ENCODE assay signal across 40 mouse cellular contexts in genomic region chr13:23203885-23204284, GRCm38 (mm10). TPM values are rescaled to one million over a fixed set of nuclear protein-coding genes. Genes with fewer than 3 reads are reported as not detected.
"Had no signal": no experiment of that assay in that cellular context is flagged by ENCODE, and none has a peak within 500 bp of the region (broad histone marks: within the 10 kb centered on the region; RNA-seq: fewer than 3 reads in every experiment).

No protein-coding gene starts in this region.

RNA-seq across cellular contexts. Expression of gene Vmn1r221, which starts 10.0 kb away (rescaled TPM):
- total RNA-seq: left cerebral cortex, adult 18-20 months; left cerebral cortex, adult 2 months; left cerebral cortex, adult 8-10 months; left cerebral cortex, postnatal 10 days; left cerebral cortex, postnatal 14 days; left cerebral cortex, postnatal 25 days; left cerebral cortex, postnatal 36 days; left cerebral cortex, postnatal 4 days; megakaryocyte progenitor cell, adult 5-6 weeks; megakaryocyte, adult 5-6 weeks; megakaryocyte-erythroid progenitor cell, adult 5-6 weeks; midbrain, postnatal 0 days; monocyte, adult 5-6 weeks had no signal
- polyA plus RNA-seq: limb, embryonic 10.5 days; limb, embryonic 11.5 days; limb, embryonic 12.5 days; limb, embryonic 13.5 days; limb, embryonic 14.5 days; limb, embryonic 15.5 days; liver, embryonic 11.5 days; liver, embryonic 12.5 days; liver, embryonic 13.5 days; liver, embryonic 14.5 days; liver, embryonic 15.5 days; liver, embryonic 16.5 days; lung, adult 2 months; lung, embryonic 14.5 days; lung, embryonic 15.5 days; lung, embryonic 16.5 days; lung, postnatal 0 days; macrophage; midbrain, embryonic 10.5 days; midbrain, embryonic 11.5 days; midbrain, embryonic 12.5 days; midbrain, embryonic 13.5 days; midbrain, embryonic 14.5 days; midbrain, embryonic 15.5 days; midbrain, embryonic 16.5 days; midbrain, postnatal 0 days; myocyte; neural tube, embryonic 11.5 days had no signal

RNA-seq across cellular contexts. Expression of gene Vmn1r220, which starts 16.1 kb away (rescaled TPM):
- total RNA-seq: left cerebral cortex, adult 18-20 months; left cerebral cortex, adult 2 months; left cerebral cortex, adult 8-10 months; left cerebral cortex, postnatal 10 days; left cerebral cortex, postnatal 14 days; left cerebral cortex, postnatal 25 days; left cerebral cortex, postnatal 36 days; left cerebral cortex, postnatal 4 days; megakaryocyte progenitor cell, adult 5-6 weeks; megakaryocyte, adult 5-6 weeks; megakaryocyte-erythroid progenitor cell, adult 5-6 weeks; midbrain, postnatal 0 days; monocyte, adult 5-6 weeks had no signal
- polyA plus RNA-seq: limb, embryonic 10.5 days; limb, embryonic 11.5 days; limb, embryonic 12.5 days; limb, embryonic 13.5 days; limb, embryonic 14.5 days; limb, embryonic 15.5 days; liver, embryonic 11.5 days; liver, embryonic 12.5 days; liver, embryonic 13.5 days; liver, embryonic 14.5 days; liver, embryonic 15.5 days; liver, embryonic 16.5 days; lung, adult 2 months; lung, embryonic 14.5 days; lung, embryonic 15.5 days; lung, embryonic 16.5 days; lung, postnatal 0 days; macrophage; midbrain, embryonic 10.5 days; midbrain, embryonic 11.5 days; midbrain, embryonic 12.5 days; midbrain, embryonic 13.5 days; midbrain, embryonic 14.5 days; midbrain, embryonic 15.5 days; midbrain, embryonic 16.5 days; midbrain, postnatal 0 days; myocyte; neural tube, embryonic 11.5 days had no signal

RNA-seq across cellular contexts. Expression of gene Vmn1r222, which starts 31.9 kb away (rescaled TPM):
- total RNA-seq: left cerebral cortex, adult 18-20 months; left cerebral cortex, adult 2 months; left cerebral cortex, adult 8-10 months; left cerebral cortex, postnatal 10 days; left cerebral cortex, postnatal 14 days; left cerebral cortex, postnatal 25 days; left cerebral cortex, postnatal 36 days; left cerebral cortex, postnatal 4 days; megakaryocyte progenitor cell, adult 5-6 weeks; megakaryocyte, adult 5-6 weeks; megakaryocyte-erythroid progenitor cell, adult 5-6 weeks; midbrain, postnatal 0 days; monocyte, adult 5-6 weeks had no signal
- polyA plus RNA-seq: limb, embryonic 10.5 days; limb, embryonic 11.5 days; limb, embryonic 12.5 days; limb, embryonic 13.5 days; limb, embryonic 14.5 days; limb, embryonic 15.5 days; liver, embryonic 11.5 days; liver, embryonic 12.5 days; liver, embryonic 13.5 days; liver, embryonic 14.5 days; liver, embryonic 15.5 days; liver, embryonic 16.5 days; lung, adult 2 months; lung, embryonic 14.5 days; lung, embryonic 15.5 days; lung, embryonic 16.5 days; lung, postnatal 0 days; macrophage; midbrain, embryonic 10.5 days; midbrain, embryonic 11.5 days; midbrain, embryonic 12.5 days; midbrain, embryonic 13.5 days; midbrain, embryonic 14.5 days; midbrain, embryonic 15.5 days; midbrain, embryonic 16.5 days; midbrain, postnatal 0 days; myocyte; neural tube, embryonic 11.5 days had no signal

RNA-seq across cellular contexts. Expression of gene Vmn1r223, which starts 43.0 kb away (rescaled TPM):
- total RNA-seq: left cerebral cortex, adult 18-20 months; left cerebral cortex, adult 2 months; left cerebral cortex, adult 8-10 months; left cerebral cortex, postnatal 10 days; left cerebral cortex, postnatal 14 days; left cerebral cortex, postnatal 25 days; left cerebral cortex, postnatal 36 days; left cerebral cortex, postnatal 4 days; megakaryocyte progenitor cell, adult 5-6 weeks; megakaryocyte, adult 5-6 weeks; megakaryocyte-erythroid progenitor cell, adult 5-6 weeks; midbrain, postnatal 0 days; monocyte, adult 5-6 weeks had no signal
- polyA plus RNA-seq: limb, embryonic 10.5 days; limb, embryonic 11.5 days; limb, embryonic 12.5 days; limb, embryonic 13.5 days; limb, embryonic 14.5 days; limb, embryonic 15.5 days; liver, embryonic 11.5 days; liver, embryonic 12.5 days; liver, embryonic 13.5 days; liver, embryonic 14.5 days; liver, embryonic 15.5 days; liver, embryonic 16.5 days; lung, adult 2 months; lung, embryonic 14.5 days; lung, embryonic 15.5 days; lung, embryonic 16.5 days; lung, postnatal 0 days; macrophage; midbrain, embryonic 10.5 days; midbrain, embryonic 11.5 days; midbrain, embryonic 12.5 days; midbrain, embryonic 13.5 days; midbrain, embryonic 14.5 days; midbrain, embryonic 15.5 days; midbrain, embryonic 16.5 days; midbrain, postnatal 0 days; myocyte; neural tube, embryonic 11.5 days had no signal

RNA-seq across cellular contexts. Expression of gene Vmn1r219, which starts 44.8 kb away (rescaled TPM):
- total RNA-seq: left cerebral cortex, adult 18-20 months; left cerebral cortex, adult 2 months; left cerebral cortex, adult 8-10 months; left cerebral cortex, postnatal 10 days; left cerebral cortex, postnatal 14 days; left cerebral cortex, postnatal 25 days; left cerebral cortex, postnatal 36 days; left cerebral cortex, postnatal 4 days; megakaryocyte progenitor cell, adult 5-6 weeks; megakaryocyte, adult 5-6 weeks; megakaryocyte-erythroid progenitor cell, adult 5-6 weeks; midbrain, postnatal 0 days; monocyte, adult 5-6 weeks had no signal
- polyA plus RNA-seq: limb, embryonic 12.5 days; limb, embryonic 13.5 days; limb, embryonic 14.5 days; limb, embryonic 15.5 days; liver, embryonic 11.5 days; liver, embryonic 12.5 days; liver, embryonic 13.5 days; liver, embryonic 14.5 days; liver, embryonic 15.5 days; liver, embryonic 16.5 days; lung, adult 2 months; lung, embryonic 16.5 days; lung, postnatal 0 days; macrophage; midbrain, embryonic 10.5 days; midbrain, embryonic 11.5 days; midbrain, embryonic 12.5 days; midbrain, embryonic 13.5 days; midbrain, embryonic 14.5 days; midbrain, embryonic 15.5 days; midbrain, embryonic 16.5 days; midbrain, postnatal 0 days; myocyte; neural tube, embryonic 11.5 days had no signal
